ENCODE assay signal across 11 mouse cellular contexts in genomic region chr7:102018590-102018989, GRCm38 (mm10). TPM values are rescaled to one million over a fixed set of nuclear protein-coding genes. Genes with fewer than 3 reads are reported as not detected.
DNase-seq lines count a peak whose midpoint lies in the region; ATAC-seq and TF ChIP-seq lines count a peak whose summit lies in the region.
"Had no signal": no experiment of that assay in that cellular context is flagged by ENCODE, and none has a peak within 500 bp of the region (broad histone marks: within the 10 kb centered on the region; RNA-seq: fewer than 3 reads in every experiment).

TSS of gene Il18bp (minus strand) at chr7:102018690.

- no peaks in the 10 kb centered on the region for H3K9me3 ChIP-seq in ES-E14 (ENCODE audit: control insufficient read depth, insufficient read depth, low read depth, low read length)
- H3K9me3 ChIP-seq in liver, embryonic 13.5 days (replicated peaks), result no peaks in the 10 kb centered on the region

- TF ChIP-seq EP300 in heart, adult 2 months (IDR thresholded peaks at IDR 0.05; ENCODE audit: insufficient read depth, low read depth, low read length), result no peak

- 78% methylated on average over 3 of the region's 3 CpGs for WGBS in heart, adult 2 months
- 81% methylated on average over 3 of the region's 3 CpGs for WGBS in liver, embryonic 13.5 days (ENCODE audit: insufficient replicate concordance)

- peak within 1 kb of the TSS; percentile 21; the same call in 1 of the 2 replicates for H3K4me2 ChIP-seq in liver, embryonic 13.5 days
- H3K4me2 ChIP-seq: hindbrain, embryonic 14.5 days had no signal

- H3K27me3 ChIP-seq in heart, adult 2 months (ENCODE audit: control insufficient read depth, insufficient read depth, low read length), result no peaks in the 10 kb centered on the region
- H3K27me3 ChIP-seq in liver, embryonic 13.5 days, result no peaks in the 10 kb centered on the region
- H3K27me3 ChIP-seq: Patski had no signal

- DNase-seq in heart, adult 2 months, result no peak
- DNase-seq in heart, postnatal 4 days, result no peak
- no peak for DNase-seq in layer of hippocampus, postnatal 10 days (ENCODE audit: low spot score in 2 of 2)
- no peak for DNase-seq in layer of hippocampus, adult 18-20 months (ENCODE audit: low spot score in 2 of 2)
- DNase-seq in ES-E14 (ENCODE audit: low read depth, low spot score), result no peak
- DNase-seq in liver, embryonic 13.5 days, result no peak
- no peak for DNase-seq in urinary bladder, postnatal 4 days (ENCODE audit: low spot score in 2 of 2)
- DNase-seq in urinary bladder, postnatal 14 days (ENCODE audit: low spot score), result no peak
- DNase-seq: layer of hippocampus, adult 9-11 months had no signal

- H3K9ac ChIP-seq in heart, adult 2 months (ENCODE audit: low read depth, low read length), result peak within 1 kb of the TSS; percentile 74
- no peak within 1 kb of the TSS for H3K9ac ChIP-seq in ES-E14 (ENCODE audit: insufficient read depth, low read depth, low read length, poor library complexity, severe bottlenecking)
- peak within 1 kb of the TSS; percentile 39; the same call in 1 of the 2 replicates for H3K9ac ChIP-seq in liver, embryonic 13.5 days
- H3K9ac ChIP-seq: hindbrain, embryonic 14.5 days had no signal

- TF ChIP-seq POLR2A in heart, adult 2 months (IDR thresholded peaks at IDR 0.05; ENCODE audit: insufficient read depth, low read depth, low read length), result no peak

- H3K36me3 ChIP-seq in heart, adult 2 months (ENCODE audit: control insufficient read depth, insufficient read depth, low read length), result peaks cover 11% of the 10 kb centered on the region
- peaks cover 54% of the 10 kb centered on the region for H3K36me3 ChIP-seq in ES-E14 (ENCODE audit: control insufficient read depth, insufficient read depth, low read length, poor library complexity, severe bottlenecking)
- H3K36me3 ChIP-seq in liver, embryonic 13.5 days, result peaks cover 92% of the 10 kb centered on the region

- H3K27ac ChIP-seq in heart, adult 2 months, result peak within 1 kb of the TSS; percentile 86
- H3K27ac ChIP-seq in ES-E14 (ENCODE audit: insufficient read depth, low read depth, low read length, poor library complexity, severe bottlenecking), result no peak within 1 kb of the TSS
- peak within 1 kb of the TSS; percentile 34; the same call in 1 of the 2 replicates for H3K27ac ChIP-seq in liver, embryonic 13.5 days
- H3K27ac ChIP-seq: hindbrain, embryonic 14.5 days had no signal

- intact Hi-C loops in heart, adult 2 months (cut with DNase I), result loop anchor here (5.0 kb wide), 1 partner anchor 86 kb away; the partner anchor contains the start of genes Lrrc51 and Numa1

- H3K79me2 ChIP-seq in heart, adult 2 months (replicated peaks; ENCODE audit: control insufficient read depth, insufficient read depth, low read length), result no peaks in the 10 kb centered on the region

- no peak for ATAC-seq in liver, embryonic 13.5 days (ENCODE audit: low read depth)
- ATAC-seq: Patski had no signal

- H3K4me1 ChIP-seq in heart, adult 2 months (ENCODE audit: control insufficient read depth, insufficient read depth, low read length), result peaks cover 13% of the 10 kb centered on the region
- peaks cover 5 to 9% of the 10 kb centered on the region in 2 experiments; a peak in 3 of 4 replicates for H3K4me1 ChIP-seq in ES-E14 (ENCODE audit: control insufficient read depth in 2 of 2, insufficient read depth in 2 of 2, low read length in 2 of 2, poor library complexity in 1 of 2)
- peaks cover 10% of the 10 kb centered on the region for H3K4me1 ChIP-seq in liver, embryonic 13.5 days (replicated peaks)

- in situ Hi-C loops in ES-E14 (cut with MboI; ENCODE audit: low sequenced_read_pairs in 2 of 2, unreplicated experiment in 2 of 2), result no loop called here

- TF ChIP-seq CTCF in heart, adult 2 months (IDR thresholded peaks at IDR 0.05), result no peak

- H3K4me3 ChIP-seq in heart, adult 2 months, result peak within 1 kb of the TSS; percentile 61
- H3K4me3 ChIP-seq in ES-E14 (ENCODE audit: insufficient read depth in 1 of 2, low read depth in 1 of 2, low read length in 2 of 2, poor library complexity in 1 of 2, severe bottlenecking in 1 of 2), result no peak within 1 kb of the TSS
- H3K4me3 ChIP-seq in liver, embryonic 13.5 days (replicated peaks), result 0 out of 2 replicates have a peak within 1 kb of the TSS, but pooled peaks have one; percentile 6

TF ChIP-seq in ES-E14, 5 proteins besides CTCF, POLR2A, EP300 and RAD21:
- TF ChIP-seq CHD2 (IDR thresholded peaks at IDR 0.05; ENCODE audit: low read depth, low read length) (no peak), MAFK (IDR thresholded peaks at IDR 0.05; ENCODE audit: insufficient read depth, low read depth, low read length) (no peak), ZC3H11A (IDR thresholded peaks at IDR 0.05; ENCODE audit: borderline replicate concordance, low read depth, low read length) (no peak), ZNF384 (IDR thresholded peaks at IDR 0.05; ENCODE audit: low read depth, low read length) (no peak), HCFC1 (IDR thresholded peaks at IDR 0.05; ENCODE audit: borderline replicate concordance, insufficient read depth, low read length) (no peak)

RNA-seq across cellular contexts. Expression of gene Il18bp, which starts in this region (rescaled TPM):
- total RNA-seq in heart, adult 2 months (2021), result 10 to 100 TPM in 1 of 2 experiments, 1 to 10 TPM in 1; 8.6 to 12.3 TPM
- polyA plus RNA-seq in heart, adult 2 months (2012; rRNA removed), result 14.4 and 21.8 TPM in 2 replicates
- total RNA-seq in heart, postnatal 4 days (2021), result 1 to 10 TPM; 3.6 to 4.1 TPM
- total RNA-seq in layer of hippocampus, postnatal 10 days (2021), result 10 to 100 TPM; 11.1 to 11.9 TPM
- total RNA-seq in layer of hippocampus, adult 18-20 months (2021), result 1 to 10 TPM; 5.6 to 6.1 TPM
- total RNA-seq in ES-E14 (2012; rRNA removed), result 11.0 and 15.0 TPM in 2 replicates
- polyA plus RNA-seq in liver, embryonic 13.5 days (2015; fragmentation: Nextera tagmentation; extraction: Ambion mirVana), result 9.1 and 11.1 TPM in 2 replicates

Comparison
In these comparisons a context has a peak if more than half of its experiments do, and no peak if none do; other contexts are left out.
1. H3K4me3 ChIP-seq: peak in heart, adult 2 months (single experiment) and liver, embryonic 13.5 days (single experiment); none in ES-E14 (0 of 2).